Mouse (Mus musculus): ENCODE results near the gene Ankrd33.
A peak's percentile ranks its signal among the peaks of the same experiment; 100 is the strongest.
"Not testable (repeated sequence)": the region's sequence is repeated elsewhere in the genome, so short reads cannot be mapped to it uniquely, and the experiment has no call there.

Gene Ankrd33

GRCm38 (mm10) chr15:101086956-101087355 is 28.6 kb upstream of the Ankrd33 start:
- DNase-seq: peak in 1 of 2 experiments; percentile 49

GRCm38 (mm10) chr15:101088291-101088690 is 27.3 kb upstream of the Ankrd33 start:
- no peak for DNase-seq

GRCm38 (mm10) chr15:101091551-101091950 is 24.0 kb upstream of the Ankrd33 start:
- DNase-seq: no peak

- peak; percentile 45 to 65 for DNase-seq
These were observed 23.3 kb upstream of the Ankrd33 start for GRCm38 (mm10) chr15:101092121-101092828.

GRCm38 (mm10) chr15:101092829-101093648 is 22.5 kb upstream of the Ankrd33 start:
- peak; percentile 80 to 89 for DNase-seq

- peak in 1 of 2 experiments; percentile 50 for DNase-seq
These were observed 21.6 kb upstream of the Ankrd33 start for GRCm38 (mm10) chr15:101093988-101094387.

- DNase-seq: no peak
These were observed 20.6 kb upstream of the Ankrd33 start for GRCm38 (mm10) chr15:101094979-101095378.

- DNase-seq: no peak
These were observed 20.2 kb upstream of the Ankrd33 start for GRCm38 (mm10) chr15:101095392-101095791.

GRCm38 (mm10) chr15:101097985-101098651 is 17.4 kb upstream of the Ankrd33 start:
- peak; percentile 79 to 89 for DNase-seq

- DNase-seq: no peak
These were observed 14.6 kb upstream of the Ankrd33 start for GRCm38 (mm10) chr15:101100996-101101395.

GRCm38 (mm10) chr15:101103605-101104304 is 11.8 kb upstream of the Ankrd33 start:
- DNase-seq: no peak

- DNase-seq: peak; percentile 91 to 92
These were observed 10.0 kb upstream of the Ankrd33 start for GRCm38 (mm10) chr15:101105496-101105994.

- DNase-seq: no peak
These were observed 9.5 kb upstream of the Ankrd33 start for GRCm38 (mm10) chr15:101106011-101106410.

- DNase-seq: no peak
These were observed 7.5 kb upstream of the Ankrd33 start for GRCm38 (mm10) chr15:101107906-101108671.

GRCm38 (mm10) chr15:101113176-101113575 is 2.4 kb upstream of the Ankrd33 start:
- peak in 1 of 2 experiments; percentile 50 for DNase-seq

- not testable (repeated sequence) for DNase-seq
These were observed 1.8 kb upstream of the Ankrd33 start for GRCm38 (mm10) chr15:101113778-101114177.

GRCm38 (mm10) chr15:101118399-101119125 is 3.0 kb downstream of the Ankrd33 start:
- no peak for DNase-seq

- DNase-seq: no peak
These were observed 6.1 kb downstream of the Ankrd33 start for GRCm38 (mm10) chr15:101121411-101122289.

GRCm38 (mm10) chr15:101122290-101122589 is 6.7 kb downstream of the Ankrd33 start:
- DNase-seq: peak in 1 of 2 experiments; percentile 65

GRCm38 (mm10) chr15:101123202-101123601 is 7.6 kb downstream of the Ankrd33 start:
- DNase-seq: no peak
